Mouse (Mus musculus): ENCODE measurements around the gene Spock1. TPM values are rescaled to one million over a fixed set of nuclear protein-coding genes. Genes with fewer than 3 reads are reported as not detected.

Spock1 gene
- total and polyA plus RNA-seq, 3 experiments = not detected

GRCm38 (mm10) chr13:57496778-57497177, 411.4 kb downstream of the Spock1 start:
- peaks cover 73% of the 10 kb centered on the region for H3K9me3 ChIP-seq (replicated peaks; ENCODE audit: low read length)
- in situ Hi-C loops (cut with MboI; ENCODE audit: low pct_ligation_motif_present, low pct_unique_long_range_greater_than_20kb, low sequenced_read_pairs) (no loop called here), dilution Hi-C loops (cut with MboI; ENCODE audit: extremely low pct_ligation_motif_present, extremely low pct_unique_long_range_greater_than_20kb, low sequenced_read_pairs) (no loop called here)
- no peak overlapping the region for H3K9ac ChIP-seq (ENCODE audit: insufficient read depth, low read depth)
- no peak for TF ChIP-seq ZC3H11A (IDR thresholded peaks at IDR 0.05; ENCODE audit: low read depth, low read length)
- TF ChIP-seq ETS1 (conservative IDR thresholded peaks at IDR 0.05; ENCODE audit: low read depth, low read length) = no peak
- TF ChIP-seq UBTF (IDR thresholded peaks at IDR 0.05; ENCODE audit: low read depth, low read length) = no peak
- no peak for TF ChIP-seq MXI1 (IDR thresholded peaks at IDR 0.05; ENCODE audit: low read depth, low read length)
- H3K4me1 ChIP-seq (ENCODE audit: control insufficient read depth in 1 of 2, insufficient read depth in 2 of 2) = no peaks in the 10 kb centered on the region
- no peak for DNase-seq (ENCODE audit: extremely low read depth)
- H3K4me3 ChIP-seq (replicated peaks in 1 of 3; ENCODE audit: low read depth in 2 of 3, low read length in 2 of 3, poor library complexity in 1 of 3) = no peak overlapping the region
- no peak overlapping the region for H3K4me2 ChIP-seq (ENCODE audit: insufficient read depth, low read depth, poor library complexity, severe bottlenecking)
- H3K27me3 ChIP-seq (replicated peaks) = no peaks in the 10 kb centered on the region
- H3K27ac ChIP-seq (ENCODE audit: insufficient read depth, low read depth) = no peak overlapping the region
- H3K36me3 ChIP-seq (replicated peaks in 1 of 2; ENCODE audit: control insufficient read depth in 1 of 2, insufficient read depth in 1 of 2, low read length in 1 of 2) = no peaks in the 10 kb centered on the region
- H3K79me2 ChIP-seq (replicated peaks; ENCODE audit: control insufficient read depth, extremely low read depth, insufficient read depth, poor library complexity, severe bottlenecking) = no peaks in the 10 kb centered on the region

- no peak for TF ChIP-seq MAX (IDR thresholded peaks at IDR 0.05; ENCODE audit: low read length)
- no peak for TF ChIP-seq RAD21 (IDR thresholded peaks at IDR 0.05; ENCODE audit: low read depth, low read length)
- TF ChIP-seq BHLHE40 (IDR thresholded peaks at IDR 0.05; ENCODE audit: low read depth, low read length) = no peak
- no peak for TF ChIP-seq GABPA (IDR thresholded peaks at IDR 0.05; ENCODE audit: insufficient replicate concordance, low read depth, low read length)
- no peak for TF ChIP-seq POLR2A (IDR thresholded peaks at IDR 0.05; ENCODE audit: low read depth, low read length)
- TF ChIP-seq JUN (IDR thresholded peaks at IDR 0.05; ENCODE audit: insufficient read depth, low read depth, low read length) = no peak
- TF ChIP-seq MAFK (IDR thresholded peaks at IDR 0.05; ENCODE audit: insufficient replicate concordance, low read length) = no peak
- Histone ChIP-seq H3K9me3 (replicated peaks; ENCODE audit: low read length) (peaks cover 65% of the 10 kb centered on the region), H3K4me2 (ENCODE audit: insufficient read depth, low read depth, poor library complexity, severe bottlenecking) (no peak overlapping the region), H3K27ac (ENCODE audit: insufficient read depth, low read depth) (no peak overlapping the region), H3K4me3 (replicated peaks in 1 of 3; ENCODE audit: low read depth in 2 of 3, low read length in 2 of 3, poor library complexity in 1 of 3) (no peak overlapping the region), H3K9ac (ENCODE audit: insufficient read depth, low read depth) (no peak overlapping the region), H3K4me1 (ENCODE audit: control insufficient read depth in 1 of 2, insufficient read depth in 2 of 2) (no peaks in the 10 kb centered on the region), H3K27me3 (replicated peaks) (no peaks in the 10 kb centered on the region), H3K79me2 (replicated peaks; ENCODE audit: control insufficient read depth, extremely low read depth, insufficient read depth, poor library complexity, severe bottlenecking) (no peaks in the 10 kb centered on the region), H3K36me3 (replicated peaks in 1 of 2; ENCODE audit: control insufficient read depth in 1 of 2, insufficient read depth in 1 of 2, low read length in 1 of 2) (no peaks in the 10 kb centered on the region)
- no peak for DNase-seq (ENCODE audit: extremely low read depth)
- in situ Hi-C loops (cut with MboI; ENCODE audit: low pct_ligation_motif_present, low pct_unique_long_range_greater_than_20kb, low sequenced_read_pairs) = no loop called here
- dilution Hi-C loops (cut with MboI; ENCODE audit: extremely low pct_ligation_motif_present, extremely low pct_unique_long_range_greater_than_20kb, low sequenced_read_pairs) = no loop called here
These were observed 413.3 kb downstream of the Spock1 start for GRCm38 (mm10) chr13:57494838-57495237.

- dilution Hi-C loops (cut with MboI; ENCODE audit: extremely low pct_ligation_motif_present, extremely low pct_unique_long_range_greater_than_20kb, low sequenced_read_pairs) = no loop called here
- H3K4me3 ChIP-seq (replicated peaks in 1 of 3; ENCODE audit: low read depth in 2 of 3, low read length in 2 of 3, poor library complexity in 1 of 3) = no peak overlapping the region
- in situ Hi-C loops (cut with MboI; ENCODE audit: low pct_ligation_motif_present, low pct_unique_long_range_greater_than_20kb, low sequenced_read_pairs) = no loop called here
- H3K4me2 ChIP-seq (ENCODE audit: insufficient read depth, low read depth, poor library complexity, severe bottlenecking) = no peak overlapping the region
- no peaks in the 10 kb centered on the region for H3K27me3 ChIP-seq (replicated peaks)
- H3K4me1 ChIP-seq (ENCODE audit: control insufficient read depth in 1 of 2, insufficient read depth in 2 of 2) = no peaks in the 10 kb centered on the region
- DNase-seq (ENCODE audit: extremely low read depth) = no peak
- no peaks in the 10 kb centered on the region for H3K36me3 ChIP-seq (replicated peaks in 1 of 2; ENCODE audit: control insufficient read depth in 1 of 2, insufficient read depth in 1 of 2, low read length in 1 of 2)
- H3K9me3 ChIP-seq (replicated peaks; ENCODE audit: low read length) = peaks cover 77% of the 10 kb centered on the region
- H3K9ac ChIP-seq (ENCODE audit: insufficient read depth, low read depth) = no peak overlapping the region
- no peak overlapping the region for H3K27ac ChIP-seq (ENCODE audit: insufficient read depth, low read depth)
- TF ChIP-seq ZMIZ1 (IDR thresholded peaks at IDR 0.05; ENCODE audit: low read depth, low read length) (no peak), SIN3A (IDR thresholded peaks at IDR 0.05; ENCODE audit: low read length) (no peak), ZNF384 (IDR thresholded peaks at IDR 0.05; ENCODE audit: low read depth, low read length) (no peak), USF1 (IDR thresholded peaks at IDR 0.05; ENCODE audit: low read depth, low read length) (no peak), MAX (IDR thresholded peaks at IDR 0.05; ENCODE audit: low read length) (no peak), MYC (IDR thresholded peaks at IDR 0.05; ENCODE audit: low read depth, low read length) (no peak), JUN (IDR thresholded peaks at IDR 0.05; ENCODE audit: insufficient read depth, low read depth, low read length) (no peak), MAZ (IDR thresholded peaks at IDR 0.05; ENCODE audit: low read depth, low read length) (no peak), ZC3H11A (IDR thresholded peaks at IDR 0.05; ENCODE audit: low read depth, low read length) (no peak), IRF4 (IDR thresholded peaks at IDR 0.05; ENCODE audit: low read depth, low read length) (no peak), POLR2AphosphoS2 (IDR thresholded peaks at IDR 0.05; ENCODE audit: low read depth, low read length) (no peak), GABPA (IDR thresholded peaks at IDR 0.05; ENCODE audit: insufficient replicate concordance, low read depth, low read length) (no peak), HCFC1 (IDR thresholded peaks at IDR 0.05; ENCODE audit: low read depth, low read length) (no peak), NELFE (IDR thresholded peaks at IDR 0.05; ENCODE audit: low read depth, low read length) (no peak)
- no peaks in the 10 kb centered on the region for H3K79me2 ChIP-seq (replicated peaks; ENCODE audit: control insufficient read depth, extremely low read depth, insufficient read depth, poor library complexity, severe bottlenecking)
These were observed 419.2 kb downstream of the Spock1 start for GRCm38 (mm10) chr13:57488926-57489325.
